Mouse (Mus musculus): ENCODE measurements at regions not wholly inside any gene's neighbourhood (a gene's known extent, or its start where the extent isn't known, plus 50 kb on each side); places are given as distances from the start of the nearest gene placed in this dataset.

DNA sequence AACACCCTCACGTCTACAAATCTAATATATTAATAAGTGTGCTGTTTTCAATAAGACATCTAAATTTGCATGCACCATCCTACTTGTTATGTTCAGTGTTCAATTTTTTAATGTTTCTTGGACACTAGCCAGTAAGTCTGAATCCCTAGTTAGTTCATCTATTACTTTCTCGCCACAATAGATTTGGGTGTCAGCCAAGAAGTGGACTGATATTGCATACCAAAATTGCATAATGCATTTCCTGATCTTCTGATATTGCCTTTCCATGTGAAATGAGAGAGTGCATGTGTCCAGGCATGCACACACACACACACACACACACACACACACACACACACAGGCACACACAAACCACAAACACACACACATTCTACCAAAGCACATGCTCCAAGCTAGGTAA, 874.9 kb downstream of the 5730522E02Rik start:
- no peak for DNase-seq (ENCODE audit: low spot score)

DNA sequence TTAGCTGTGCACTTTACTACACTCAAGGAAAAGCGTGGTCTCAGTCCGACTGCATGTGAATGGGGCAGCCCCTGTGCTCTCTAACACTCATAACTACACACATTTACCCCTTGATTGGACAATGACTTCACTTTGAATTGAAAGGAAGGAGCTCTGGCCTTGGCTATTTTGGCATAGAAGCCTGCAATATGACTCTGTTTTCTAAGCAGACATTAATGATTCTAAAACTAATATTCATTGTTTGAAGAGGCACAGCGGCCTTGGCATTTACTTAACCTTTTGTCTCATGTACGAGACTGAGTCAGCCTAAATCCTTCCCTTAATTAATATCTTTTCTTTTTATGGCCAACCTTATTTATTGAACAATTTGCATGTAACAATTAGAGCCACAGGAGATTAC, 879.9 kb downstream of the 5730522E02Rik start:
- no peak for DNase-seq (ENCODE audit: low spot score)

DNA sequence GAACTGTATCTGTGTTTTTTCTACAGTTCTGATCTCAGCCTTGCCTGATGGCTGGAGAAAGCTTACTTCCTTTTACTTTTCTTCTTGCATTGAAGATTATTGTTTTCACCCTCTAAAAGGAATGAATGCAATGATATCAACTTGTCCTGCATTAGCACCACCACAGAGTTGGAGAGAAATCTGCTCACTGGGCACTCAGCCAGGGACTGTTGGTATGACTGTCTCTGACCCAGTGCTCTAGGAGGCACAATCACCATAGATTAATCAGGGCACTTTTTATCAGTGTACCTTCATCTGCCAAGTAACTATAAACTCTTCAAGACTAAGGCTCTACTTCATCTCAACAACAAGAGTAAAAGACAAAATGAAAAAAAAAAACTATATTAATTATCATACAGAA, 888.1 kb downstream of the 5730522E02Rik start:
- DNase-seq (ENCODE audit: low spot score) = no peak

DNA sequence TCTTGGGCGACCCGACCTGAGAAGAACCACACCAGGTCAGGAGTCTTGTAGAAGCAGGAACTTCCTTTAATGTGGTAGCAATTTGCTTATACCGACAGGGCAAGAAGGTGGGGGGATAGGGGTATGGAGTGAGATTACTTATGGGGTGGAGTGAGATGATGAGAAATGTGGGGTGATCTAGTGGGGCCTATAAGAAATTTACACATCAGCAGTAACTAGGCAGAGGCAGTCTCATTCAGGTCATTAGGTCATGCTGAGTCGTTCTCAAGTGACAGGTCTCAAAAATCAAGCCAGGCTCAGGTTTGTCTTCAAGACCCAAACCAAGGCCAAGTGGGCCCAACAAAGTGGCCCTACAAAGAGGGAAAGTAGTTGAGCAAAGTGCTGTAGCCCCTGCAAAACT, 889.1 kb downstream of the 5730522E02Rik start:
- no peak for DNase-seq (ENCODE audit: low spot score)

DNA sequence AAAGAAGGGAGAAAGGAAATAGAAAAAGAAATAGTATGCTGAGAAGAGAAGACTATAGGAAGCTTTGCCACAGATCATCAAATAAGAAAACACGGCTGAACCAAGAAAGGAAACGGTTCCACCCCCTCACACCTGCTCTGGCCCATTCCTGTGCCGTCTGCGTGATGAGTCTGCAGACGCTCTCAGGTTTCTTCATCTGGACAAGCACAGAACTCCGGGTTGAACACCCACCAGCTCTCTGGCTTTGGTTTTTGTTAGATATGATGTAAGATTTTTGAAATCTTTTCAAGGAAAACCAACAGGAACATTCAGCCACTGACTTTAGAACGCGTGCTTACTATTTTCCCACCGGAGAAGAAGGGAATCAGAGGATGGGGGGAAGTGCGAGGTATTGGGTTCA, 895.9 kb downstream of the 5730522E02Rik start:
- no peak for DNase-seq (ENCODE audit: low spot score)

- no peak for DNase-seq (ENCODE audit: low spot score)
Measured at GRCm38 (mm10) chr11:25313879-25314278, 896.7 kb downstream of the 5730522E02Rik start.

GRCm38 (mm10) chr11:25313308-25313707, 897.3 kb downstream of the 5730522E02Rik start:
- no peak for DNase-seq (ENCODE audit: low spot score)

DNA sequence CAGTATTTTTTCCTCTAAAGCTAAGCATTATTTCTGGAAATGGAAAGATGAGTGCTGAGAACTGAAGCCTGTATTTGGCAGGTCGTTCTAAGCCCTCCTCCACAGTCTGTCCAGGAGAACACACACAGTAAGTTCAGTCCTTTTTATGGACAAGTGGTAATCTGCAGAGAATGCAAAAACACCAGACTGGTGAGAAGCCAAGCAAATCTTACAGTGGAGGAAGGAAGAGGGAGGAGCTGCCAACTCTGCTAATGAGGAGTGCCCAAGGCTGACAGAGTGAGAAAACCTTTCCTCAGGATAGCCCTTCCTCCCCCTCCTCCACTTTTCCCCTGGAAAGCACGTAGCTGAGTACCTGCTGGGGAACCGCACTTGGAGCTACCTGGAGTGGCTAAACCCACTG, 899.8 kb downstream of the 5730522E02Rik start:
- DNase-seq (ENCODE audit: low spot score) = no peak

DNA sequence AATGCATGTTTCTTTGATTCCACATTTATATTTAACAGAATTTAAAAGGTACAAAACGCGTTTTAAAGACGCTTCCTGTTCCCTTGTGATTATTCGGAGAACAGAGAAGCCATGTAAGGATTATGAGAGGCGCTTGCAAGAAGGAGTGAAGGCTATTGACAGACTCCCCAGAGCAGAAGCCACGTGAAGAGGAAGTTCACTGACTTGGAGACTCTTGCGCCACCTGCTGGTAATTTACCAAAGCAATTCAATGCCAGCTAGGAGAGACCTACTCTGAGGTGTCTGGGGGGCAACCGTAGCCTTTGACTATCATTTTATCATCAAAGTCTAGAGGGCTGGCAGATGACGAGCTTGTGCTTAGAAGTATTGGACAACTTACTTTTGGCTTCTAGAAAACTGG, 909.4 kb downstream of the 5730522E02Rik start:
- peak; percentile 52 for DNase-seq (ENCODE audit: low spot score)

DNA sequence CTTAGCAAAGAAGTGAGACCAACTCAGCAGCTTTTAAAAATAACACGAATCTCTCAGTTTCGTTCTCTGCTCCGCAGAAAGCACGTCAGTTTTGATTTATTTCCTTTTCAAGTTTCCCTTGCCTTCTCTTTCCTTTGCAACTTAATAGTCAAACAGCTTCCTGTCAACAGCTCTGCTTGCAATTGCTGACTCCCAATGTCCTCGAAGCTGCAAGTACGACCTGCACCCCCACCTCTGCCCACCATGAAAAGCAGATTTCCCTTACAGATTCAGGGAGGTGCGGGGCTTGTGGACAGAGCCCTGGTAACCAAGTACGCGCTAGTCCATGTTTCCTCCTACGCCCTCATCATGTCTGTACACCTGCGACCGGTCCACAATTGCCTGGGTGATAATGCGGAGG, 922.2 kb downstream of the 5730522E02Rik start:
- no peak for DNase-seq (ENCODE audit: low spot score)

GRCm38 (mm10) chr11:25287458-25288247, 922.9 kb downstream of the 5730522E02Rik start:
- no peak for DNase-seq (ENCODE audit: low spot score)

DNA sequence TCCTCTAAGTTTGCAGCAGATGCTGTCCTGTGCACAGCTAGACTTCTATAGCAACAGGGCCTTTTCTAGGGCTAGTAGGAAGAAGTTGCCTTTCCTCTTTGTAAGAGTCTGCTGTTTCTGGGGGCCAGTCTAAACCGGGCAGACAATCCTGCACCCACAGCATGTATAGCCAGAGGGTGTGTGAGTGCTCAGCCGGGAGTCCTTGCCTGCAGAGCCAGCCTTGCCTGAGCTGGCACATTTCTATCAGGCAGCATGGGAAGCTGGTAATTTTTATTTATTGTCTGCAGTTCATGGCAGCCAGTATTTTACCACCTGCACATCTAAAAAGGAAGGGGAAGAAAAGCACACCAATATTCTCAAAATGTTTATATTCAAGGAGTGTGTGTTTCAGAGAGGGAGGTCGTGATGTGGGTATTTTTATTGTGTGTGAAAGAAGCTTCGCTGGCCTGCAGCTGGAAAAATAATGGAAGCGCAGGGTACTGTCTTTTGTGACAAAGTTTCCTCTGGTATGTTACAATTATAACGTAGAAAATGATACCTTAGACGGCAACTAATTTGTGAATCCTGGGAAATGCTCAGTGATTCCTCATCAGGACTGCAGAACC, 940.5 kb downstream of the 5730522E02Rik start:
- DNase-seq (ENCODE audit: low spot score) = no peak

GRCm38 (mm10) chr11:25262906-25263305, 947.7 kb downstream of the 5730522E02Rik start:
- no peak for DNase-seq (ENCODE audit: low spot score)

DNA sequence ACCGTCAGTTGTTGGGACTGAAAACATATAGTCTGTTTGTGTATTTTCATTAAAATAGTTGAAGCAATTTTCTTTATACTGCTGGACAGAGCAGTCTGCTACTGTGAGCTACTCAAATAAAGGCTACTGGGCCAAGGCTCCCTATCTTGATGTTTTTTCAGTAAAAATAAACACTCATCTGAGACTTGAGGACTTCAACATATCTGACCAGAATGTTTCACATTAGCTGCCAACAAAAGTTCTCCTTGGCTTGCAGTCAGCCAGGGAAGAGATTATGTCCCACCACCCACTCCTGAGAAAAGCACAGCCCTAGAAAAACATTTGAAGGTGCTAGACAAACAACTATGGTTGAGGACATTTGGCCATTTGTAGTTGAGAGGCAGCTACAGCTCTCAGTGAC, 950.9 kb downstream of the 5730522E02Rik start:
- DNase-seq (ENCODE audit: low spot score) = no peak

DNA sequence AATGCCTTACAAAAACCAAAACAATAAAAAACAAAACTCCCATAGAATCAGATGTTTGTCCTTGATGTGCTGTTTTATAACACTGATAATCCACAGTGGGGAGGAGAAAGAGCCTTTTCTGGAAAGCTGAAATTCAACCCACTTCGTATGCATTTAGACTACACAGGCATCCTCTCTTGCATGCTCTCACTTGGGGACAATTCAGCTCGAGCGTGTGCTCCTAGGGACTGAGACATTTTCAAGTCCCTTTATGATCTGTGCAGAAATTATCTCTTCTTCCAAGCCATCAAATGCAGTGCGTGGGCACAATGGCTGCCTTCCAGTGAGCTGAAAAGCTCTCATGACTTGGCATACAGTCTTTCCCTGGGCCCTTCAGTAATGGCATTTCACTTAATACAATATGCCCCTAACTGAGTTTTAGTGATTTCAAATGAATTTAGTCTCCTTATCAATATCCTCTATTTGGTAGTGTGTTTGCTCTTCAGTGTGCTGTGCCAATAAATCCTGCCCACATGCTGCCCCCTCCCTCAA, 977.1 kb downstream of the 5730522E02Rik start:
- DNase-seq (ENCODE audit: low spot score) = no peak

All from urinary bladder, postnatal 25 days (tissue).